Mouse (Mus musculus): ENCODE results near the gene Cdx2. TPM values are rescaled to one million over a fixed set of nuclear protein-coding genes. Genes with fewer than 3 reads are reported as not detected.

The Cdx2 gene
- polyA plus RNA-seq, 2 experiments = 0.03 TPM; not detected in 1

DNA sequence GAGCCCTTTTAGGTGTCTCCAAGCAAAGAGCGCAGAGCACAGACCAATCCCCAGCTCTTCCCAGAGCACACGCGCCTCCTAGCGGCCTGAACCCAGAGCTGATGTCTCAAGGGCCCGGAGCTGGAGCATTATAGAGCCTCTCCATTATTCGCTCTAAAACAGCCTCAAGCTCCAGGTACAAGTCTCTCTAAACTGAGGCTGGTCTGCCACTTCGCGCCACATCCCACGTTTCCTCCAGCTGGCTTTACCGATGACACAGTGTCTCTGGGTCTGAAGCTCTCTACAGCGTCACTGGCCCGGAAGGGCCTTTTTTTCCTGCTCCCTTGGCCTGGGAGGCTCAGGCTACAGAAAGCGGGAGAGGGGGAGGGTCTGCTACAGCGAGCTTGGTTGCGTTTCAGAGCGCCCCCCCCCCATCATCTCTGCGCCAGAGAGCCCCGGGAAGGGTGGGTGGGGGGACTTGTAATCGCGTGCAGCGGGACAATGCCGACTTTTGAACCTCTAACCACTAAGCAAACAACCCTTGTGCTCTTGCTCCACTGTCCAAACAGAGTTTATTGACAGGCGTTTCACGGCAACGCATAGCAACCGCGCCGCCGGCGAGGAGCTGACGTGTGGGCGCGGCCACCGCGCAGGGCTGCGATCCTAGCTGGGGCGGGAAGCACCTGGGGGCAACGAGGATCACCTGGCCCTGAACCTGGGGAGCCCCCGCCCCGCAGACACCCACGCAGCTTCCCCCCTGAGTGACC, 7.6 kb downstream of the Cdx2 start:
- peak; percentile 66 for DNase-seq (ENCODE audit: low spot score)
- TF ChIP-seq POLR2A (IDR thresholded peaks at IDR 0.05; ENCODE audit: borderline replicate concordance, extremely low read depth, insufficient read depth, insufficient read length) = no peak
- H3K4me1 ChIP-seq (ENCODE audit: control insufficient read depth, insufficient read depth, low read length) = 0 out of 2 replicates have a peak, but pooled peaks cover 8% of the 10 kb centered on the region

DNA sequence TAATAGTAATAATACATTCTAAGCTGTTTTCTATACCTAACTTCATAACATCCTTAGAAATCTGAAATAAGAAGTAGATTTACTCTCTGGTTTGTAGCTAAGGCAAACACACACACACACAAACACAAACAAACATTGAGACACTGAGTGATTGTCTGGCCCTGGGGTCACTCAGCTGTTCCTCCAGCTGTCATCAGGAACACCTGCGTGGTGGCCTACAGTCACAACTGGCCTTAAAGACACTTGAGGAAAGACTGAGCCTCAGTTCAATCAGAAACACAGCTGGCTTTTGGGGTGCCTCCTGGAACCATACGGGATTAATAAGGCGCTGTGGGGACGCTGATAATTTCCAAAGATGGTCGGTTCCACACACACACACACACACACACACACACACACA, 9.8 kb downstream of the Cdx2 start:
- H3K27ac ChIP-seq (replicated peaks; ENCODE audit: low read depth, low read length) = no peak overlapping the region
- H3K4me2 ChIP-seq (replicated peaks; ENCODE audit: low read depth, low read length, severe bottlenecking) = no peak overlapping the region
- no peak for ATAC-seq (ENCODE audit: low FRiP score, low read depth)
- no peaks in the 10 kb centered on the region for H3K9me3 ChIP-seq (ENCODE audit: control insufficient read depth, low read length)
- no peak for DNase-seq (ENCODE audit: low spot score)
- no peak for TF ChIP-seq POLR2A (IDR thresholded peaks at IDR 0.05; ENCODE audit: borderline replicate concordance, extremely low read depth, insufficient read depth, insufficient read length)
- H3K4me3 ChIP-seq (replicated peaks; ENCODE audit: low read length) = no peak overlapping the region
- peaks cover 81% of the 10 kb centered on the region for H3K27me3 ChIP-seq (ENCODE audit: control insufficient read depth, insufficient read depth, low read length)
- no peaks in the 10 kb centered on the region for H3K36me3 ChIP-seq (ENCODE audit: control insufficient read depth, insufficient read depth, low read length)
- 58% methylated on average over 5 of the region's 5 CpGs for WGBS
- H3K9ac ChIP-seq (ENCODE audit: low read depth, low read length, severe bottlenecking) = no peak overlapping the region
- H3K4me1 ChIP-seq (ENCODE audit: control insufficient read depth, insufficient read depth, low read length) = 0 out of 2 replicates have a peak, but pooled peaks cover 8% of the 10 kb centered on the region

More for the DNA sequence above, 7.6 kb downstream of the Cdx2 start:
- Histone ChIP-seq H3K36me3 (ENCODE audit: control insufficient read depth, insufficient read depth, low read length) (no peaks in the 10 kb centered on the region), H3K4me3 (replicated peaks; ENCODE audit: low read length) (peak overlapping the region; percentile 24), H3K27me3 (ENCODE audit: control insufficient read depth, insufficient read depth, low read length) (peaks cover 90% of the 10 kb centered on the region), H3K4me2 (replicated peaks; ENCODE audit: low read depth, low read length, severe bottlenecking) (peak overlapping the region; percentile 34), H3K9me3 (ENCODE audit: control insufficient read depth, low read length) (no peaks in the 10 kb centered on the region), H3K27ac (replicated peaks; ENCODE audit: low read depth, low read length) (no peak overlapping the region), H3K9ac (ENCODE audit: low read depth, low read length, severe bottlenecking) (no peak overlapping the region)
- ATAC-seq (ENCODE audit: low FRiP score, low read depth) = peak; percentile 54; the same call in 1 of the 2 replicates
- WGBS = 1% methylated on average over 39 of the region's 41 CpGs

DNA sequence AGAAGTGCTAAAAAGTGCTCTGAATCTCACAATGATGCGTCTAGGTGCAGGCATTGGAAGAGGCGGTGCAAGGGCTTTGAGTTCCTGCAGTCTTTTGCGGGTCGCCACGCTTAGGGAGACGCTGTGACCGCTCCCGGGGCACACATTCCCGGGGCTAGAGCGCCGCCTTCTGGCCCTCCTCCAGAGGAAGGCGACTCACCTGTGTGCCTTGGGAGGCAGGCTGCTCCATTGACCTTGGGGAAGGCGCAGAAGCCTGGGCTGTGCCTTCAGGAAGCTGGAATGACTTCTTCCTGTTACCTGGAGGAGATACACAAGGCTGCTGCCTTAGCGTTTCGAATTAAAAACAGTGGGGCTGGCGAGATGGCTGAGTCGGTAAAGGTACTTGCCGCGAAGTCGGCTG, 12.9 kb downstream of the Cdx2 start:
- peaks cover 50% of the 10 kb centered on the region for H3K27me3 ChIP-seq (ENCODE audit: control insufficient read depth, insufficient read depth, low read length)
- no peaks in the 10 kb centered on the region for H3K9me3 ChIP-seq (ENCODE audit: control insufficient read depth, low read length)
- no peak overlapping the region for H3K9ac ChIP-seq (ENCODE audit: low read depth, low read length, severe bottlenecking)
- H3K4me1 ChIP-seq (ENCODE audit: control insufficient read depth, insufficient read depth, low read length) = no peaks in the 10 kb centered on the region
- no peak overlapping the region for H3K4me3 ChIP-seq (replicated peaks; ENCODE audit: low read length)
- TF ChIP-seq POLR2A (IDR thresholded peaks at IDR 0.05; ENCODE audit: borderline replicate concordance, extremely low read depth, insufficient read depth, insufficient read length) = no peak
- H3K4me2 ChIP-seq (replicated peaks; ENCODE audit: low read depth, low read length, severe bottlenecking) = no peak overlapping the region
- WGBS = 21% methylated on average over 20 of the region's 20 CpGs
- no peak overlapping the region for H3K27ac ChIP-seq (replicated peaks; ENCODE audit: low read depth, low read length)
- ATAC-seq (ENCODE audit: low FRiP score, low read depth) = no peak
- no peak for DNase-seq (ENCODE audit: low spot score)
- no peaks in the 10 kb centered on the region for H3K36me3 ChIP-seq (ENCODE audit: control insufficient read depth, insufficient read depth, low read length)

DNA sequence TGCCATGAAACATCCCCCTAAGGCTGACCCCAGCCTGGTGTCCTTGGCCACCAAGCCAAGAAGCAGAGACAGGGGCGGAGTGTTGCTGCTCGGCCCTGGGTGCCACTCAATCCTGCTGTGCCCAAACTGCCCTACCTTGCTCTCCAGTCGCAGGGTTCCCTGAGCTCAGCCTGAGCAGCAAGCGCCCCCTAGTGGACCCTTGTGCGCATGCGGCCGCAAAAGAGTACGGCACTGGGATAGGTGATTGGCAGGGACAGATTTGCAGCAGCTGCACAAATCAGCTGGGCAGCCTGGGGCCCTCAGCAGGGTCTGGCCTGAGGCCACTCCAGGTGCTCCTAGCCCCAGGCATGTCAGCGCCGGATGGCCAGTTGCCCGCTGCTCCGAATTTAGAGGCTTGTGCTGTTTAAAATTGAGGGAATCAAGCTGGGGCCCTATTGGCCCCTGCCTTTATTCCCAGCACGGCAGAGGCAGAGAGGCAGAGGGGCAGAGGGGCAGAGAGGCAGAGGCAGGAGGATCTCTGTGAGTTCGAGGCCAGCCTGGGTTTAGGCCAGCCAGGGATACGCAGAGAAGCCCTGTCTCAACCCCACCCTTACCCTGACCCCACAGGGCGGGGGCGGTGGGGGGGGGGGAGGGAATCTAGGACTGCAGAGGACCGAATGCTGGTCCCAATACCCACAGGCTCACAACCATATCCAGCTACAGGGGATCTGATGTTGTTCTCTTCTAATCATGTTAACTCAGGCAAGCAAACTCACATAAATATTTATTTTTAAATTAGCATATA, 13.8 kb downstream of the Cdx2 start:
- H3K4me1 ChIP-seq (ENCODE audit: control insufficient read depth, insufficient read depth, low read length) = no peaks in the 10 kb centered on the region
- no peak overlapping the region for H3K4me3 ChIP-seq (replicated peaks; ENCODE audit: low read length)
- H3K27ac ChIP-seq (replicated peaks; ENCODE audit: low read depth, low read length) = no peak overlapping the region
- H3K36me3 ChIP-seq (ENCODE audit: control insufficient read depth, insufficient read depth, low read length) = no peaks in the 10 kb centered on the region
- TF ChIP-seq POLR2A (IDR thresholded peaks at IDR 0.05; ENCODE audit: borderline replicate concordance, extremely low read depth, insufficient read depth, insufficient read length) = no peak
- 18% methylated on average over 16 of the region's 18 CpGs for WGBS
- peak; percentile 84 for ATAC-seq (ENCODE audit: low FRiP score, low read depth)
- H3K9me3 ChIP-seq (ENCODE audit: control insufficient read depth, low read length) = no peaks in the 10 kb centered on the region
- DNase-seq (ENCODE audit: low spot score) = peak; percentile 78
- H3K4me2 ChIP-seq (replicated peaks; ENCODE audit: low read depth, low read length, severe bottlenecking) = no peak overlapping the region
- no peak overlapping the region for H3K9ac ChIP-seq (ENCODE audit: low read depth, low read length, severe bottlenecking)
- peaks cover 42% of the 10 kb centered on the region for H3K27me3 ChIP-seq (ENCODE audit: control insufficient read depth, insufficient read depth, low read length)

DNA sequence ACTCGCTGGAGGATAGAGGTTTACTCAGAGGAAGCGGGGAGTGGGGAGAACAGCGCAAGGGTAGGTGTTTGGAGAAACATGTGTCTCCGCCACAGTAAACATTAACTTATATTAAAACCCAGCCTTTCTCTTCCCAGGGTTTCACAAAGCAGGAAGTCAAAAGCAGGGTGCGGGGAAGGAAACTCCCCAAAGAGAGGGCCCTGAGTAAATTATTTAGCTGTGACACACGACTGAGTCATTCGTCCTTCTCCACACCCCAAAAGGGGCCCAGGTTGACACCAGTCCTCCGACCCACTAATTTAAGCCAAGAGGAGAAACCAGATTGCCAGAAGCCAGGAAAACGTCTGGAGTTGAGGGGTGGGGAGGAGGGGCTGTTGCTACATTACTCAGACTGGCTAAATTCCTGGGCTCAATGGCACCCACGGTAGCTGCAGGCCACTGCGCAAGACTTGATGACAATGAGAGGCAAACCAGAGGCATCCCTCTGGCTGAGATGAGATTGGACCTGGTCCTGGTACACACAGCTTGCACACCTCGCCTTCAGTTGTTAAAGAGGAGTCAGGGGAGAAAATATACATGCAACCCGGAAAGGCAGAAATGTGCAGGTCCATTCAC, 14.5 kb downstream of the Cdx2 start:
- TF ChIP-seq POLR2A (IDR thresholded peaks at IDR 0.05; ENCODE audit: borderline replicate concordance, extremely low read depth, insufficient read depth, insufficient read length) = no peak
- ATAC-seq (ENCODE audit: low FRiP score, low read depth) (no peak), DNase-seq (ENCODE audit: low spot score) (no peak)
- Histone ChIP-seq H3K4me3 (replicated peaks; ENCODE audit: low read length) (no peak overlapping the region), H3K4me1 (ENCODE audit: control insufficient read depth, insufficient read depth, low read length) (no peaks in the 10 kb centered on the region), H3K27me3 (ENCODE audit: control insufficient read depth, insufficient read depth, low read length) (peaks cover 36% of the 10 kb centered on the region), H3K9ac (ENCODE audit: low read depth, low read length, severe bottlenecking) (no peak overlapping the region), H3K36me3 (ENCODE audit: control insufficient read depth, insufficient read depth, low read length) (no peaks in the 10 kb centered on the region), H3K9me3 (ENCODE audit: control insufficient read depth, low read length) (no peaks in the 10 kb centered on the region), H3K4me2 (replicated peaks; ENCODE audit: low read depth, low read length, severe bottlenecking) (no peak overlapping the region), H3K27ac (replicated peaks; ENCODE audit: low read depth, low read length) (no peak overlapping the region)
- 34% methylated on average over 13 of the region's 13 CpGs for WGBS

Measured in limb, embryonic 14.5 days (tissue).